Mouse (Mus musculus): Measurements from ENCODE around the gene Slc13a5.

Slc13a5 gene

DNA sequence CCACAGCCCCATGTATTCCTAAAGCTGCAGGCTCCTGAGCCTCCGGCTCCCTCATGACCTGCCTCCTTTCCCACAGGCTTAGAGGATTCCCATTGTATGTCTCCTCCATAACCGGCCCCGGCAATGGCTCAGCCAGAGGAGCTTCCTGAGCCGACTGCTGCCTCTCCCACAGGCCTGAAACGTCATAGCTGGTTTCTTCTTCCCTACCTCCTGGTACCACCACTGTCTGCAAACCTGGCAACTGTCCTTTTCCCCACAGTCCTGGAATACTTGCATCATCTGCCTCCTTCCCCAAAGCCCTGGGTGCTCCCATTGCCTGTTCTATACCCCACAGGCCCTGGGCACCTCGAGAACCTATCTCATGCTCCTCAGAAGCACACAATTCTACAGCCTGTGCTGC lies 61.8 kb downstream of the Slc13a5 start:
- no peak for DNase-seq (ENCODE audit: low read depth, low spot score)

GRCm38 (mm10) chr11:72203440-72203839 lies 63.6 kb downstream of the Slc13a5 start:
- no peak for DNase-seq (ENCODE audit: low read depth, low spot score)

- no peak for DNase-seq (ENCODE audit: low read depth, low spot score)
Measured at GRCm38 (mm10) chr11:72196506-72196905, 70.5 kb downstream of the Slc13a5 start.

DNA sequence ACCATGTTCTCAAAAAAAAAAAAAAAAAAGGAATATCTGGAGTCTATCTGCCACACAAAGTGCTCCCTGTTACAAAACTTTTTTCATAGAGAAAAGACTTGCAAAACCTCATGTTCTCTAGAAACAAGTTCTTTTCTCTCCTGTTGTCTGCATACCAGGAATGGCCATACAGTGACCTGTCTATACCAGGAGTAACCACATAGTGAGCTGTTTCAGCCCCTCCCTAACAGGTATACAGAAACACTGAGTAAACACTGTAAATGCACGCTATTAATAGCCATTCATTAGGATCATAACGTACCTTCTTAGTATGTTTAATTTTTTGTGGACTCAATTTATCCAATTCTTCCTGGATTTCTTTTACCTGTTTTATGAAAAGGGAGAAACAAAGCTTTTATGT lies 72.8 kb downstream of the Slc13a5 start:
- DNase-seq (ENCODE audit: low read depth, low spot score), result no peak
